Mouse (Mus musculus) heart, adult 2 months (tissue): ENCODE measurements around the gene Cbr4. TPM values are rescaled to one million over a fixed set of nuclear protein-coding genes. Genes with fewer than 3 reads are reported as not detected.

ENCODE experiments used
- DNase-seq, 2 experiments: peaks; one replicate each; pipeline ENCODE4 v3.0.0; 2021
- H3K27ac ChIP-seq: fragments of 200-600 bp; 2 replicates; pipeline ENCODE4 v1.8.1; 2022
- H3K27me3 ChIP-seq: fragments of 200-500 bp; 2 replicates; pipeline ENCODE4 v1.6.1; 2012; ENCODE audit warnings: mild to moderate bottlenecking, low read length, inconsistent platforms, mixed read lengths; ENCODE audit not compliant: control insufficient read depth, insufficient read depth
- H3K36me3 ChIP-seq: fragments of 200-500 bp; 2 replicates; pipeline ENCODE4 v1.6.1; 2012; ENCODE audit warnings: low read length, inconsistent platforms; ENCODE audit not compliant: control insufficient read depth, insufficient read depth
- H3K4me1 ChIP-seq: fragments of 200-500 bp; 2 replicates; pipeline ENCODE4 v1.6.1; 2011; ENCODE audit warnings: low read length; ENCODE audit not compliant: control insufficient read depth, insufficient read depth
- H3K4me3 ChIP-seq: fragments of 200-600 bp; 2 replicates; pipeline ENCODE4 v1.8.1; 2022
- H3K79me2 ChIP-seq: fragments of 200-500 bp; replicated peaks from 2 replicates; pipeline ENCODE4 v1.6.1; 2012; ENCODE audit warnings: mild to moderate bottlenecking, inconsistent platforms, low read length, moderate library complexity, mixed read lengths; ENCODE audit not compliant: control insufficient read depth, insufficient read depth
- H3K9ac ChIP-seq: fragments of 200-500 bp; 2 replicates; pipeline ENCODE4 v1.6.1; 2012; ENCODE audit warnings: low read depth, mild to moderate bottlenecking, control low read depth, inconsistent platforms, low read length, mixed read lengths
- CTCF ChIP-seq: fragments of 200-600 bp; IDR thresholded peaks from 2 replicates; pipeline ENCODE4 v1.8.1; 2022; ENCODE audit warnings: antibody characterized with exemption, mild to moderate bottlenecking, moderate library complexity
- EP300 ChIP-seq: fragments of 200-500 bp; IDR thresholded peaks from 2 replicates; pipeline ENCODE4 v1.6.1; 2011; ENCODE audit warnings: low read depth, low read length, control low read depth; ENCODE audit not compliant: insufficient read depth
- POLR2A ChIP-seq: fragments of 200-500 bp; IDR thresholded peaks from 2 replicates; pipeline ENCODE4 v1.6.1; 2011; ENCODE audit warnings: mild to moderate bottlenecking, low read depth, low read length, control low read depth; ENCODE audit not compliant: insufficient read depth
- WGBS: fragments of 180-500 bp; shearing (Covaris S2); methylation state at CpG from one replicate; pipeline ENCODE4 v1.1.7; 2018; 5-methylcytosine and 5-hydroxymethylcytosine counted together
- intact Hi-C: fragments of 180-260 bp; cut with DNase I; formaldehyde crosslinking; loops from one replicate; pipeline ENCODE4 v1.15.1; 2025
- polyA plus RNA-seq: library from polyadenylated mRNA; depleted of rRNA; stranded (reverse); fragments of >200 nt; gene quantifications from 2 replicates; pipeline ENCODE4 v1.2.3, GENCODE M21; 2012
- total RNA-seq, 2 experiments: library from RNA; stranded (reverse); gene quantifications; 2 replicates each; pipeline ENCODE4 v1.2.3; 2021

The Cbr4 gene
- total and polyA plus RNA-seq, 3 experiments: 25.8 to 77.2 (median 70.8) TPM

- Histone ChIP-seq H3K9ac (no peak overlapping the region), H3K4me1 (no peaks in the 10 kb centered on the region), H3K79me2 (no peaks in the 10 kb centered on the region), H3K36me3 (no peaks in the 10 kb centered on the region), H3K27me3 (no peaks in the 10 kb centered on the region), H3K27ac (no peak overlapping the region), H3K4me3 (no peak overlapping the region)
- DNase-seq: no peak
- TF ChIP-seq POLR2A: no peak
- TF ChIP-seq CTCF: no peak
- TF ChIP-seq EP300: no peak
- intact Hi-C loops: loop anchor here (1.0 to 10.0 kb wide), 3 partner anchors 29 to 475 kb away; no protein-coding TSS in a partner anchor
- WGBS: 84% methylated on average over 8 of the region's 8 CpGs
These were observed 29.4 kb downstream of the Cbr4 start for GRCm38 (mm10) chr8:61516745-61517501.

- TF ChIP-seq EP300 (no peak), CTCF (no peak), POLR2A (no peak)
- WGBS: 50% methylated on average over 14 of the region's 14 CpGs
- Histone ChIP-seq H3K4me3 (no peak overlapping the region), H3K79me2 (no peaks in the 10 kb centered on the region), H3K9ac (no peak overlapping the region), H3K27ac (no peak overlapping the region), H3K27me3 (no peaks in the 10 kb centered on the region), H3K36me3 (no peaks in the 10 kb centered on the region), H3K4me1 (no peaks in the 10 kb centered on the region)
- intact Hi-C loops: loop anchor here (10.0 kb wide), 1 partner anchor 443 kb away; no protein-coding TSS in a partner anchor
- no peak for DNase-seq
These were observed 30.1 kb downstream of the Cbr4 start for GRCm38 (mm10) chr8:61517502-61518185.

- DNase-seq: no peak
- no peak overlapping the region for H3K4me3 ChIP-seq
- TF ChIP-seq CTCF (peak; percentile 69), POLR2A (no peak), EP300 (no peak)
- 6% methylated on average over 1 of the region's 1 CpGs for WGBS
- H3K4me1 ChIP-seq: no peaks in the 10 kb centered on the region
- no peak overlapping the region for H3K27ac ChIP-seq
- no peak overlapping the region for H3K9ac ChIP-seq
- no peaks in the 10 kb centered on the region for H3K27me3 ChIP-seq
- H3K79me2 ChIP-seq: no peaks in the 10 kb centered on the region
- no peaks in the 10 kb centered on the region; the same call in 1 of the 2 replicates for H3K36me3 ChIP-seq
- intact Hi-C loops: loop anchor here (5.0 to 10.0 kb wide), 2 partner anchors 355 to 513 kb away; no protein-coding TSS in a partner anchor
These were observed 34.6 kb downstream of the Cbr4 start for GRCm38 (mm10) chr8:61522132-61522531.

- no peaks in the 10 kb centered on the region; the same call in 1 of the 2 replicates for H3K36me3 ChIP-seq
- no peak for DNase-seq
- WGBS: 86% methylated on average over 14 of the region's 14 CpGs
- TF ChIP-seq POLR2A (no peak), EP300 (no peak), CTCF (no peak)
- intact Hi-C loops: loop anchor here (10.0 kb wide), 1 partner anchor 508 kb away; no protein-coding TSS in a partner anchor
- H3K9ac ChIP-seq: no peak overlapping the region
- no peaks in the 10 kb centered on the region for H3K27me3 ChIP-seq
- no peaks in the 10 kb centered on the region for H3K4me1 ChIP-seq
- H3K4me3 ChIP-seq: no peak overlapping the region
- H3K79me2 ChIP-seq: no peaks in the 10 kb centered on the region
- no peak overlapping the region for H3K27ac ChIP-seq
These were observed 39.5 kb downstream of the Cbr4 start for GRCm38 (mm10) chr8:61527037-61527436.

GRCm38 (mm10) chr8:61528197-61528596 lies 40.7 kb downstream of the Cbr4 start:
- no peak for TF ChIP-seq EP300
- no peak for TF ChIP-seq CTCF
- no peak for TF ChIP-seq POLR2A
- no peak for DNase-seq
- intact Hi-C loops: loop anchor here (10.0 kb wide), 1 partner anchor 507 kb away; no protein-coding TSS in a partner anchor
- Histone ChIP-seq H3K9ac (no peak overlapping the region), H3K36me3 (no peaks in the 10 kb centered on the region; the same call in 1 of the 2 replicates), H3K79me2 (no peaks in the 10 kb centered on the region), H3K27me3 (no peaks in the 10 kb centered on the region), H3K4me1 (no peaks in the 10 kb centered on the region), H3K27ac (no peak overlapping the region), H3K4me3 (no peak overlapping the region)
- 82% methylated on average over 9 of the region's 9 CpGs for WGBS
